Mouse (Mus musculus) kidney, postnatal 0 days (tissue): Measurements from ENCODE around the gene Pou6f2. TPM values are rescaled to one million over a fixed set of nuclear protein-coding genes. Genes with fewer than 3 reads are reported as not detected.
A peak's percentile ranks its signal among the peaks of the same experiment; 100 is the strongest.

Experiments used
- ATAC-seq: fragments of 200-750 bp; cut with Nextera tagmentation; replicated peaks from 2 replicates; pipeline ENCODE4 v1.8.0; 2017; ENCODE audit warnings: low read depth, moderate number of reproducible peaks, moderate TSS enrichment, moderate library complexity; ENCODE audit not compliant: low FRiP score
- DNase-seq: peaks from one replicate; pipeline ENCODE4 v3.0.0-alpha.2; 2016; ENCODE audit warnings: low spot score
- H3K27ac ChIP-seq: fragments of 300-500 bp; sonication (generic); 2 replicates; pipeline ENCODE4 v1.5.1; 2014; ENCODE audit warnings: mild to moderate bottlenecking
- H3K27me3 ChIP-seq: fragments of 300-500 bp; sonication (generic); 2 replicates; pipeline ENCODE4 v1.6.1; 2014; ENCODE audit warnings: low read length, mixed read lengths; ENCODE audit not compliant: insufficient read depth
- H3K36me3 ChIP-seq: fragments of 300-500 bp; sonication (generic); 2 replicates; pipeline ENCODE4 v1.6.1; 2014; ENCODE audit warnings: low read length, mixed read lengths; ENCODE audit not compliant: insufficient read depth
- H3K4me1 ChIP-seq: fragments of 300-500 bp; sonication (generic); replicated peaks from 2 replicates; pipeline ENCODE4 v1.6.1; 2014; ENCODE audit warnings: antibody characterized with exemption, low read length, mixed read lengths; ENCODE audit not compliant: insufficient read depth
- H3K4me2 ChIP-seq: fragments of 300-500 bp; sonication (generic); 2 replicates; pipeline ENCODE4 v1.6.1; 2014; ENCODE audit warnings: mild to moderate bottlenecking, low read length, moderate library complexity, mixed read lengths
- H3K4me3 ChIP-seq: fragments of 300-500 bp; sonication (generic); replicated peaks from 2 replicates; pipeline ENCODE4 v1.5.1; 2014; ENCODE audit warnings: low read depth, low read length
- H3K9ac ChIP-seq: fragments of 300-500 bp; sonication (generic); 2 replicates; pipeline ENCODE4 v1.6.1; 2014; ENCODE audit warnings: low read depth, low read length
- H3K9me3 ChIP-seq: fragments of 300-500 bp; sonication (generic); replicated peaks from 2 replicates; pipeline ENCODE4 v1.6.1; 2016; ENCODE audit warnings: low read length, inconsistent platforms, mixed read lengths
- CTCF ChIP-seq: IDR thresholded peaks from 2 replicates; pipeline ENCODE4 v1.5.1; 2016; ENCODE audit warnings: antibody characterized with exemption, low read depth, mild to moderate bottlenecking, moderate library complexity
- WGBS: fragments of 180-500 bp; shearing (Covaris S2); extraction: QIAGEN DNeasy Blood & Tissue Kit; methylation state at CpG from one replicate; pipeline ENCODE4 v1.1.7; 2014; 5-methylcytosine and 5-hydroxymethylcytosine counted together
- polyA plus RNA-seq: library from polyadenylated mRNA; unstranded; fragments of >200 nt; fragmentation: Nextera tagmentation; extraction: Ambion mirVana; gene quantifications from 2 replicates; pipeline ENCODE4 v1.2.1, GENCODE M21; 2015

The Pou6f2 gene
- polyA plus RNA-seq, 1 experiment from 2014 or later, result 0.20 TPM

DNA sequence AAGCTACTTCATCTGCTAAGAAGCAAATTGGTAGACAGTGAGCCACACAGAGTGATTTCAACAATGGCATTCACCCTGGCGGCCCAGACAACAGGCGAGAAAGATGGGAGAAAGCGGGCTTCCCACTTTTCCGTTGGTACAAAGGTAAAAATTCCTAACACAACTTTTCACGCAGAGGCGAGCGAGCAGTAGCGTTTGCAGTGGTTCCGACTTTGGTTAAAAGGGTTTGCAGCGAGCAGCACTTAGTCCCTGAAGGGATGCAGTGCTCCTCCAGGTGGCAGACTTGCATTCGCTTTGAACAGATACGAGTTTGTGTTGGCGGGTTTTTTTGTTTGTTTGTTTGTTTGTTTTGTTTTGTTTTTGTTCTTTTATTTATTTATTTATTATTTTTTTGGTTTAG lies 273.1 kb downstream of the Pou6f2 start:
- peak; percentile 73 for TF ChIP-seq CTCF
- no peak for ATAC-seq
- peak overlapping the region; percentile 39 for H3K4me2 ChIP-seq
- H3K36me3 ChIP-seq, result no peaks in the 10 kb centered on the region
- H3K9ac ChIP-seq, result no peak overlapping the region
- H3K4me3 ChIP-seq, result 0 out of 2 replicates have a peak overlapping the region, but pooled peaks have one; percentile 2
- no peaks in the 10 kb centered on the region for H3K27me3 ChIP-seq
- no peaks in the 10 kb centered on the region for H3K4me1 ChIP-seq
- H3K27ac ChIP-seq, result no peak overlapping the region
- 30% methylated on average over 13 of the region's 13 CpGs for WGBS
- H3K9me3 ChIP-seq, result no peaks in the 10 kb centered on the region
- peak; percentile 74 for DNase-seq

- Histone ChIP-seq H3K4me3 (no peak overlapping the region), H3K4me2 (no peak overlapping the region), H3K9me3 (no peaks in the 10 kb centered on the region), H3K9ac (no peak overlapping the region), H3K4me1 (no peaks in the 10 kb centered on the region), H3K27me3 (no peaks in the 10 kb centered on the region), H3K36me3 (no peaks in the 10 kb centered on the region), H3K27ac (no peak overlapping the region)
- no peak for TF ChIP-seq CTCF
- ATAC-seq (no peak), DNase-seq (no peak)
- 89% methylated on average over 2 of the region's 2 CpGs for WGBS
Observed at GRCm38 (mm10) chr13:18120406-18120805, 277.1 kb downstream of the Pou6f2 start.

- H3K9ac ChIP-seq, result no peak overlapping the region
- no peaks in the 10 kb centered on the region for H3K27me3 ChIP-seq
- H3K4me1 ChIP-seq, result no peaks in the 10 kb centered on the region
- H3K36me3 ChIP-seq, result no peaks in the 10 kb centered on the region
- WGBS, result 51% methylated on average over 10 of the region's 10 CpGs
- H3K9me3 ChIP-seq, result no peaks in the 10 kb centered on the region
- H3K4me2 ChIP-seq, result no peak overlapping the region
- no peak overlapping the region for H3K27ac ChIP-seq
- TF ChIP-seq CTCF, result no peak
- DNase-seq (no peak), ATAC-seq (no peak)
- no peak overlapping the region for H3K4me3 ChIP-seq
Observed at GRCm38 (mm10) chr13:18081443-18082119, 315.9 kb downstream of the Pou6f2 start.
